Mouse (Mus musculus) MN1 (cell line): ENCODE results near the gene Gfy.
"Not testable (repeated sequence)": the region's sequence is repeated elsewhere in the genome, so short reads cannot be mapped to it uniquely, and the experiment has no call there.

Experiments used
- DNase-seq: peaks from one replicate; pipeline ENCODE4 v3.0.0-alpha.2; 2016; ENCODE audit warnings: low spot score

Gene Gfy

DNA sequence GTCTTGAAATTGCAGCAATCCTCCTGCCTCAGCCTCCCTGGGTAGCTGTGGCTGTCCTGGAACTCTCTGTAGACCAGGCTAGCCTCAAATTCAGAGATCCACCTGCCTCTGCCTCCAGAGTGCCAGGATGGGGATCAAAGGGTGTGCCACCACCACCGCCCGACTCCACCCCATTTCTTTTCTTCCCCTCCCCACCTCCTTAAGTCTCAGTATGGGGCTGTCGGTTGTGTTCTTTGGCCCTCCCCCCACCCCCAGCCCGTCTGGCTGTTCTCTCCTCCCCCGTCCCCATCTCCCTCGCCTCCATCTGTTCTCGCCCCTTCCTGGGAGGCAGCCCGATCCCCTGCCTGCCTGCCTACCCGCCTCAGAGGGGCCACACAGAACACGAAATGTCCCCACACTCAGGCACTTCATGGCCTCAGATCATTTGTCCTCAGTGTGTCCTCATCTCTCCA, 12.4 kb downstream of the Gfy start:
- DNase-seq = no peak

DNA sequence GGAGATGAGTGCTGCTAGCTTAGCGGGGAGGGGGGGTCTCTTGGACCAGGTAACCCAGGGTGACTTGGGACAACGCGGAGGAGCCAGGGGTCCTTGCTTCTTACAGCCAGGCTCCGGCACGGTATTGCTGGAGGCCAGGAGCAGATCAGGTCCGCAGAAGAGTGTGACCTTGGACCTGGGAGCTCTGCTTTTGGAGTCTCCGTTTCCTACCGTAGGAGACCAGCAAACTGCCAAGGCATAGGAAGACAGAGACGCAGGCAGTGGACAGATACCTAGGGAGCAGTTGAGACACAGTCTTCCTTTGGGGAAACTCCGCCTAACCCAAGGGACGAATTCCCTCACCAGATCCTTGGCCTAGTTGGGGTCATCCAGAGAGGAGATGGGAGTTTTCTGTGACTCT, 13.7 kb downstream of the Gfy start:
- DNase-seq = no peak

DNA sequence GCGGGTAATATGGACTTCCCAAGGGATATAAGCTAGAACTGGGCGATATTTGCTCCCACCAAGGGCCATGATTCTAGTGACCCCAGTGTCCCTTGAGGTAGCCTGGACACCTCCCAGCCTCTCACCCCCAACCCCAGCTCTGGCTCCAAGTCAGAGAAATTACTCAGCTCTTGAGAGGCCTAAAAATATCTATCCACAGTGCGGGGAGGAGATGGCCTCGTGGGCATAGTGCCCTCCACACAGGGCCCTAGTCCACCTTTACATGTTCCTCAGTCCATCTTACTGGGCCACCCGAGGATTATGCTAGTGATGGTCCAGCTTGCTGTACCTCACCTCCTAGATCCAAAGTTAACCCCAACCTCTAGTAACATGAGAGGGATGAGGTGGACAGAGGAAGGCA, 14.5 kb downstream of the Gfy start:
- DNase-seq = no peak

DNA sequence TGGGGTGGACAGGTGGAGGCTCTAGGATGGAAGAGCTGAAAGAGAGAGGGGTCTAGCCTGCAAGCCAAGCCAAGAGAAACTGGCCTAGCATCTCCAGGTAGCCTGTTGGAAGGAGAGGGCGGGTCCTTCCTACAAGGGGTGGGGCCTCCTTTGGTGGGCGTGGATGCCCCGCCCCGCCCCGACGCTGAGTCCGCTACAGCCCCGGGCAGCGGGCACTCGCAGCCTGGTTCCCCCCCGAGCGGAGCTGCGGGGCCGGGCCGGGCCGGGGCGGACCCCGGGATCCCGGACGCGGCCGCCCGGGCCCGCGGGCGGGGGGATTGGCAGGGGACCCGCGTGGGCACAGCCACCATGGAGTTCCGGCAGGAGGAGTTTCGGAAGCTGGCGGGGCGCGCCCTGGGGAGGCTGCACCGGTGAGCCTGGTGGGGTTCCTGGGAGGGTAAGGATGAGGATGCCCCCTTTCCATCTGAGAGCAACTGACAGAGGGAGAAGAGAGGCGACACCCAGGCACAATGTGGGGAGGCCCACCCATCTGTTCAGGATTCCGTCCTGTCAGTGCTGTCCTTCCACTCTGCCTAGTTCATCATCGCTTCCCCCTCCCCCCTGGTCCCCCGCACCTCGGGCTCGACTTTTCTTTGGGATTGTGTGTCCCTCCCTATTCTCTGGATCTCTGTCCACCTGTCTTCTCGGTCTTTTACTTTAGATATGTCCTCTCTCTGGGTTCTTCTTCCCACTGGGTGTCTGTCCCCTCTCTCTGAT, 15.5 kb downstream of the Gfy start, which contains the start of gene Slc17a7:
Gene Slc17a7, plus strand, starts transcription at position 215 of the 756 bp plus-strand sequence.
- DNase-seq = peak; percentile 35

DNA sequence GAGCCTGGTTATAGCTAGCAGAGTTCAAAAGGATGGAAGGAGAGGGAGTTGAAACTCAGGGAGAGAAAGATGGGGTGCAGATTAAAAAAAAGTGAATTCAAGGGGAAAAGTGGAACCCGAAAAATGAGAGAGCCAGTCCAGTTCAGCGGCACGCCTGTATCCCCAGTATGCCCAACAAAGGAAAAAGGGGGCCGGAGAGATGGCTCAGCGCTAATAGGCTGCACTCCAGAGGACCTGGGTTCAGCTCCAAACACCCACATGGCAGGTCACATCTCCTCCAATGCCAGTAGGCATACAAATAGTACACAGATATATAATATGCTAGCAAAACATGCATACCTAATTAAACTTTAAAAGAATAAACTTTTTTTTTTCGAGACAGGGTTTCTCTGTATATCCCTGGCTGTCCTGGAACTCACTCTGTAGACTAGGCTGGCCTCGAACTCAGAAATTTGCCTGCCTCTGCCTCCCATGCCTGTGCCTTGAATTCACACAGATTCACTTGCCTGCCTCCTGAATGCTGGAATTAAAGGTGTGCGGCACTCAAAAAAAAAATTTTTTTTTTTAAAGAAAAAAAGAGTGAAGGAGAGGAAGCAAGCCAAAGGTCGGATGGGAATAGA, 16.3 kb downstream of the Gfy start:
- DNase-seq = no peak

DNA sequence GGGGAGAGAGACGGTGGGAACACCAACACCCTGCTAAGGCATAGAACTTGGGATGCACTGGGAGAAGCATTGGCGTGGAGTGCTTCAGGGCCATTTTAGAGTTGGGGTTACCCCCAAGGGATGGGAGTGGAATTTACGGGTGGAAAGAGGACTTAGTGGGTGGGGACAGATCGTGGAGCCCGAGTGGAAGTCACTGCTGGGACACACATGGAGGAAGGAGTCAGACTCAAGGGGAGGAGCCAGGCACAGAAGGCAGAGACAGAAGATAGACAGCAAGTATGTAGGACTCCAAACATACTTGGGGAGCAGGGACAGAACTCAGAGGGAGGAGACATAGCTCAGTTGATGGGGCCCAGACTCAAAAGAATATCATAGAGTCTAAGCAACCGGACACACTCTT, 16.8 kb downstream of the Gfy start:
- no peak for DNase-seq

DNA sequence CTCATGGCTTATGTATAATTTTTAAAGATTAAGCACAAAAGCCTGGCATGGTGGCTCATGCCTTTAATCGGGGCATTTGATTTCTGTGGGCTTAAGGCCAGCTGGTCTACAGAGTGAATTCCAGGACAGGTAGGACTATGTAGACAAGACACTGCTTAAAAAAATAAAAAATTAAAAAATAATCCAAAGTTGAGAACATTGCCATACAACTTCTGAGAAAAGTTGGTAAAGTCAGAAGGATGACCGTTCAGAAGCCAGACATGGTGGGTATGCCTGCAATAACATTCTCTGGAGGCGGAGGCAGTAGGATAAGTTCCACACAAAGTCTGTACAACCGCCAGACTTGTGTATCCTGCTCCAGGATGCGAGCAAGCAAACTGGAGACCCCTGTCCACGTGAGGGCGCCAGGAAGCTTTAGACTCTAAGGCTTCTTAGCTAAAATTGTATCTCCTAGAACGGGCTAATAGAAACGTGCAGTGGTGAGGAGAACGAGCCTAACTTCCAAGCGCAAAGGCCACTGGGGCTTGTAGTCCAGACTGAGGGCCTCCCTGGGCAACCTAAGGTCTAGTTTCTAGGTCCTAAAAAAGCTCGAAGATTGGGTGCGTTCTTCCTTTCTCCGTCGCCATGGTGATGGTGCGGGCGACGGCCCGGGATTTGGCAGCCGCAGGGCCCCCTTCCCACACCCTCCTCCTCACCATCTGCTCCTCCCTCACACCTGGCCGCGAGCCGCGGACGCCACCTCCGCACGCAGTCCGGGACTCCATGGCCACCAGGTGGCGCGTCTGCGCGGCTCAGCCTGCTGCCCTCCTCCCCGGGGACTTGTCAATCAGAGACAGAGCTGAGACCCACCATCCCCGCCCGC, 17.5 kb downstream of the Gfy start:
- peak; percentile 92 for DNase-seq

DNA sequence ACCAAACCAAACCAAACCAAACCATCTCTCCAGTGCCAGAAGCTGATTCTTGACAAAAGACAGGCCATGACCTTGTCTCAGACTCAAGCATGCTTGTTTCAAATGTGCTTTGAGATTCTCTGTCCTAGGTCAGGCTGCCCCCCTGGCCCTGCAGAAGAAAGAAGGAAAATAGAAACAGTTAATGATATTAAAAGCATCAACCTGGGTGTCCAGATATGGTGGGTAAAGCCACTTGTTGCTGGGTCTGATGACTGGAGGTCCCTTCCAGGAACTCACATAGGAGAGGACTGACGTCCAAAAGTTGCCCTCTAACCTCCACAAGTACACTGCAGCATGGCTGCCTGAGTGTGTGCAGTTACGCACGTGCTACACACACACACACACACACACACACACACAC, 18.5 kb downstream of the Gfy start:
- DNase-seq = no peak

DNA sequence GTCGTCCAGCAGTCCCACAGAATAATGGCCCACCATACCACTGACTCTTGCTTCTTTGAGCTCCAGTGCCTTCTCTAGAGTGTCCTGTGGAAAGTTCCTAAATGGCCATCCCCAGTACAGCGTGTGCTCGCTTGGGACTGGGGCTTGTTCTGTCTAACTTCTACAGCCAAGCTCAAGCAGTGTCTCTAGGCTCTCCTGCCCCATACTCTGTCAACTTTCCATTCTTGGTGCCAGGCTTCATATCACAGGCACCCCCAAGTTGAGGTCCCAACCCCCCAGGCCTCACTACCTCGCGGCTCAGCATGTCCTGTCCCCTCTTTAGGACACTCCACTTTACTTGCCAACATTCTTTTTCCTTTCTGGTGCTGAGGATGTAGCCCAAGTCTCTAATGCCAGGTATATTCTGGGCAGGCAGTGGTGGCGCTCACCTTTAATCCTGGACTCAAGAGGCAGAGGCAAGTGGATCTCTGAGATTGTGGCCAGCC, 19.0 kb downstream of the Gfy start:
- no peak for DNase-seq

DNA sequence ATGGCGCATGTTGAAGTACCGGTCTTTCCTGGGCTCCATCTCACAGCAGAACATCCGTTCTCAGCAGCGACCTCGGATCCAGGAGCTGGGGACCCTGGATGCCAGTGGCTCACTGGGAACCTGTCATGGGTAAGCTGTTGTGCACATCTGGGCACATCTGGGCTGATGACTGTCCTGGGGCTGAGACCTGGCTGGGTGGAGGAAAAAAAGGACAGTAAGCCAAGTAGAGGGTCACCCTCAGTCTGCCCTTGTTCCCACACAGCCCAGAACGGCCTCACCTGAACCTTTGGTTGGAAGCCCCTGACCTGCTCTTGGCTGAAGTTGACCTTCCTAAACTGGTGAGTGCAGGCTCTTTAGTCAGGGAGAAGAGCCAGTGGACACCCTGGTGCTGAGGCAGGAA, 20.4 kb downstream of the Gfy start:
- DNase-seq = no peak

DNA sequence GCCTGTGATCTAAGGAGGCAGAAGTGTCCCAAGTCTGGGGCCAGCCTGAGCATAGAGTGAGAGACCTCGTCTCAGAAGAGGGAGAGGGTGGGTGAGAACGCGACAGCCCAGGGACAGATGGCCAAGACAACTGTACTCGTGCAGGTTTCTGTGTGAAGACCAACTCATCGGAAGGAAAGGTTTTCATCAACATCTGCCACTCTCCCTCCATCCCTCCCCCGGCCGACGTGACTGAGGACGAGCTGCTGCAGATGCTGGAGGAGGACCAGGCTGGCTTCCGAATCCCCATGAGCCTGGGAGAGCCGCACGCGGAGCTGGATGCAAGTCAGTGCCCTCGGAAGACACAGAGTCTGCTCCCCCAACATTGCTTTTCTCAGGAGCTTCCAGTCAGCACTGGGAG, 21.9 kb downstream of the Gfy start:
- no peak for DNase-seq

DNA sequence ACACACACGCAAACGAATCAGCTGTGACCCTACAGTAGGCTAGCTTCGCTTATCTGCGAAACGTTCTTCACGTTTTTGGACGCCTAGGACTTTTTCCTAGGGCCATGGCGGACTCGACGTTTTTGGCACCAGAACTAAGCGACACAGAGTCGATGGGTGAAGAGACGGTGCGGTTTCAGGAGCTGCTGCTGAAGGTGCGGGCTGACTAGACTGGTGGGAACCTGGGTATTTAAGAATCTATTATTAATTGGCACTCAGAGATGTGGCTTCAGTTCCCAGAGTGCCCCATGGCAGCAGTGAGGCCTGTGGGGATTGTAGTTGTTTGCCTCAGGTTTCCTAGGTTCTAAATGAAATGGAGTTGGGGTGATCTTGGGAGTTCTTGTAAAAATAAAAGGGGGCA, 23.2 kb downstream of the Gfy start:
- no peak for DNase-seq

DNA sequence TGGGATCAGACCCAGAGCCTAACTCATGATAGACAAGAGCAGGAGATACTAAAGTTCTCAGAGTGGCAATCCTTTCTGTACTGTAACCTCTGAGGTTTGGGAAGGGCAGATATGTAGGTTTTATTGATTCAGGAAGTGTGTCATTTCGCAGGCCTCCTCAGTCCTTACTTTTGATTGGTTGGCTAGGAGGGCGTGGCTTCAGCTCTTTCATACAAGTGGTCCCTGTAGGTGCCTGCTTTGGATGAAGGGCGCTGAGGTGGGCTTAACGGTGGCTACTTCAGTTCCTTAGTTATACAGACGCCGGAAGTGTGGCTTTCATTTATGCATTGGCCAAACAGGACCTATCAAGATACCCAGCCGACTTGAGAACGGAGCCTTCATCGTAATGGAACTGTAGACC, 23.8 kb downstream of the Gfy start:
- no peak for DNase-seq

DNA sequence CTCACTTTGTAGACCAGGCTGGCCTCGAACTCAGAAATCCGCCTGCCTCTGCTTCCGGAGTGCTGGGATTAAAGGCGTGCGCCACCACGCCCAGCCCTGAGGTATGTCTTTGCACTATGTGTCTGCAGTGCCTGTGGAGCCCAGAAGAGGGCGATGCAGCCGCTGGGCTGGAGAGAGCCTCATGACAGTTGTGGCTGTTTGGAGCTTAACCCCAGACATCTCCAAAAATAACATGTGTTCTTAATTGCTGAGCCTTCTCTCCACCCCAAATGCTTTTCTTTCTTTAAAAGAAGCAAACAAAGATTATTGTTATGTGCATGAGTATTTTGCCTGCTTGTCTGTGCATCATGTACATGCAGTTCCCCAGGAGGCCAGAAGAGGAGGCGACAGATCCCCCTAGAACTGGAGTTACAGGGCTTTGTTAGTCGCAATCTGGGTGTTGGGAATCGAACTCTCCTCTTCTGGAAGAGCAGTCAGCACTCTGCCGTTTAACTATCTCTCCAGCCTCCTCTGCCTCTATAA, 24.3 kb downstream of the Gfy start:
- DNase-seq = peak; percentile 52

DNA sequence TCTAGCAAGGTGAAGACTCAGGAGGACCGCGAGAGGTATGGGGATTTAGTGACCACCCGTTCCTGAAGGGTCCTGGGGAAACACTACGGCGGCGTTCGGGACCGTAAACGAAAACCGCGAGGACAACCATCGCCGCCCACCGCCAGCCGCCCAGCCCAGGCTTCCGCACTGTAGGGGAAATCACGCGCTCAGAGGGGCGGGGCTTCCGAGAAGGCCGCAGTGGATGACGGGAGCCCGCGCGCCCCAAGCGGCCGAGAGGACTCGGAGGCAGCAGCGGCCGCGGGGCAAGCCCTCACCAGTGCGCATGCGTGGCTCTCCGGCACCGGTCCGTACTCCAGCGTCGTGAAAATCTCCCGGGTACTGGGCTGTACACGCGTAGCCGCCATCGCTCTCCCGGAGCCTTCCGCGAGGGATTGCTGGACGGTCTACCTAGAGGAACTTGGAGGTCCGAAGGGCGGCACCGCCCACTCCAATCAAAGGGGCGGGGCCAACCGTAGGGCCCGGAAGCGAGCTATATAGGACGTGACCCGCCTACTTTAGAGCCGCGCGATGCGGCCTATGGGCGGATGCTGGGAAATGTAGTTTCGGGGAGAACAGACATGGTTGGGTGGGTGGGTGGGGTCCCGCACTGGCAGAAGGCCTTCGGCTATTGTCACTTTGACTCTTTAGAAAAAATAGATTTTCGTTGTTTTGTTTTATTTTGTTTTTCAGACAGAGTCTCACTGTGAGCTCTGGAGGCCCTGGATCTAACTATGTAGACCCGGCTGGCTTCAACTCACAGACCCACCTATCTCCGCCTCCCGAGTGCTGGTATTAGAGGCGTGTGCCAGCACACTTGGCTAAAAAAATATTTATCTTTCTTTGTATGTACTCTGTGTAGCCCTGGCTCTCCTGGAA, 25.0 kb downstream of the Gfy start, which contains the start of the genes Pih1d1 and Aldh16a1:
Gene Pih1d1, plus strand, starts transcription at position 208 of the 897 bp plus-strand sequence.
Gene Aldh16a1, minus strand, starts transcription at position 489 of the 897 bp plus-strand sequence.
- peak; percentile 95 for DNase-seq

DNA sequence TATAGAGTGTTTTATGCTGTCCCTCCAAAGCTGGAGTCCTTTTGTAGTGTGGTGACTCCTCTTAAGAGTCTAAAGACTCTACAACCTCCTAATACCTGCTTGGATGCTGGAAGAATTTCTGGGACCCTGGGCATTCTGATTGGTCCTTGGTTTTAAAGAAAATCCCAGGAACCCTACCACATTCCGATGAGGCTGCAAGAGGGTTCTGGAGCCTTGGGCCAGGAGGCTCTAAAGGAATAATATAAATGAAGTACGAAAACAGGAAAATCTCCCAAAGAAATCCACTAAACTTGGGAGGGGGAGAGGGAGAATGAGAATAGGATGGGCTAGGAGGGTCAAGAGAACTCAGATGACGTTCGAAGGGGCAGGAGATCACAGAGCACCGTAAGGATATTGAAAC, 25.8 kb downstream of the Gfy start:
- no peak for DNase-seq

DNA sequence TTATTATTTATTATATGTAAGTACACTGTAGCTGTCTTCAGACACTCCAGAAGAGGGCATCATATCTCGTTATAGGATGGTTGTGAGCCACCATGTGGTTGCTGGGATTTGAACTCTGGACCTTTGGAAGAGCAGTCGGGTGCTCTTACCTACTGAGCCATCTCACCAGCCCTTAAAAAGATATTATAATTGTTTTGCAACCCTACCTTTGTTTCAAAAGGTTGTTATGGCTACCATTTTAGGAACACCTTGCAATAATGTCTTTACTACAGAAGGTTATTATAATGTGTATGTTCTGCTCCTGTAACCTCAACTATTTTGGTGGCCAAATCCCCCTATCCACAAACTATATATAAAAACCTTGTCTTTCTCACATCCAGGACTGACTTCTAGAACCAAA, 26.3 kb downstream of the Gfy start:
- not testable (repeated sequence) for DNase-seq

DNA sequence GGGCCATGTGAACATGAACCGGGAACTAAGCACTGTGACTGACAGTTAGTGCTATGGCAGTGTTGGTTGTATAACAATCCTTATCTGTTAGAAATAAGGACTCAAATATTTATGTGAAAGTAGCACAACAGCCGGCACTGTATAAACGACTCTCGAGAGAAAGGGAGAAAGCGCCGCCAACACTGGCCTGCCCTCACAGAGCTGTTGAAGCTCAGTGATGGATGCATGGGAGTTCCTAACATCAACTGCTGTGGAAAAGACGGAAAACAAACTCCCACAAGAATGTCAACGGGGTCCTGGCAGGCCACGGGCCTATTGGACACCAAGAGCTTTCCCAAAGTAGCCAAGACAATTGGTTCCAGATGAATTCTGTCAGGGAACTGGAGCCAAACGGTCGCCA, 28.1 kb downstream of the Gfy start:
- DNase-seq = no peak

DNA sequence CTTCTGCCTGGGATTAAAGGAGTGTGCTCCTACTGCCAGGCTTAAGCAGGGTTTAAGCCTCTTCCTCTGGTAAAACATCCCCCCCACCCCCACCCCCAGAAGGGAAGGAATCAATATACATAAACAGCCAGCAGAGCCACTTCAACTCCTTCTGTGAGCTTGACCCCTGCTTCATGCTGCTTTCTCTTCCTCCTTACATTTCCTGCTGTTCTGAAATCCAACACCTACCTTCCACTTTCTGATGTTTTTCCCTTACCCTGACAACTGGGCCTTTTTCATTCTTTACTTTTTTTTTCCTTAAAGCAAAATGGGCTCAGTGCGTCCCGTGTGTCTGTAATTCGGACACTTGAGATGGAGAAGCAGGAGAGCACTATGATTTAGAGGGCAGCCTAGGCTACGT, 29.0 kb downstream of the Gfy start:
- no peak for DNase-seq

DNA sequence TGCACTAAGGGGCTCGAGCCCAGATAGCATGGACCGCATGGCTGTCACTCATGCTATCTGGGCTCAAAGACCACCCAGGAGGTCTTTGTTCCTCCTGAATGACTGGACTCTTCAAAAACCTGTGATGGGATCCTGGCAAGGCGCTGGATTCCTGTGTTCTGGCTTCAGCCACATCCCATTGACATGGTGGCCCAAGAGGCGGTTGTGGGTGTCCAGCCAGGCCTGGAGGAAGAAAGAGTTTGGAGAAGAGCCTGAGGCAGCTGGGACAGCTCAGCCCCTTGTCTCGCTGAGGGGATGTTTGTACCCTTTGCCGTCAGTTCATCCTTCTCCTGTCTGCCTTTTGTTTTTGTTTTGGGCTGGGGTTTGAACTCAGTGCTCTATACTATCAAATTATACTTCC, 29.8 kb downstream of the Gfy start:
- no peak for DNase-seq

DNA sequence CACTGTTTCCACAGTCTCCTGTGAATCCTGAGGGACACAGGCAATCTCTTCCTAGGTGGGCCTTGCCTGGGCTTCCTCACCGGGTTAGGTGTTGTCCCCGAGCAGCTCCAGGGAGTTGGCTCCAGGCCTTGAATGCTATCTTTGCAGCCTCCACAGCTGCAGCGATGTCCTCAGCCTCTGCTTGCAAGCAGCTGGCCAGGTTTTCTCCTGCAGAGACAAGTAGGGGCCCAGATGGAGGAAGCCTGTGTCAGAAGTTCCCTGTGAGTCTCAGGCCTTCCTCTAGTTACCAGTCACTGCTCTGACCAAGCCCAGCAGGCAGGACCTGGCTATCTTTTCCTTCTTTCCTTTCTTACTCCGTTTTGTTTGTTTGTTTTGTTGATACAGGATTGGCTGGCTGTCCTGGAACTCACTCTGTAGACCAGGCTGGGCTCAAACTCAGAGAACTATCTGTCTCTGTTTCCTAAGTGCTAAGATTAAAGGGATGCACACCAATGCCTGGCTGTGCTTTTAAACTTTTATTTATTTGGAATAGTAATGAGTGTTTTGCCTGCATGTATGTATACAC, 30.8 kb downstream of the Gfy start:
- no peak for DNase-seq
